Mouse (Mus musculus): ENCODE measurements at regions not wholly inside any gene's neighbourhood (a gene's known extent, or its start where the extent isn't known, plus 50 kb on each side); places are given as distances from the start of the nearest gene placed in this dataset.

GRCm38 (mm10) chr13:110977379-110977778 is 277.4 kb upstream of the Actbl2 start:
- DNase-seq (ENCODE audit: low spot score): no peak
- Histone ChIP-seq H3K4me1 (replicated peaks) (no peaks in the 10 kb centered on the region), H3K27ac (no peak overlapping the region), H3K9me3 (no peaks in the 10 kb centered on the region), H3K36me3 (no peaks in the 10 kb centered on the region), H3K4me3 (no peak overlapping the region), H3K27me3 (ENCODE audit: insufficient read depth, poor library complexity, severe bottlenecking) (no peaks in the 10 kb centered on the region)
- WGBS: 78% methylated on average over 5 of the region's 5 CpGs

- no peaks in the 10 kb centered on the region for H3K27me3 ChIP-seq (ENCODE audit: insufficient read depth, poor library complexity, severe bottlenecking)
- 86% methylated on average over 3 of the region's 3 CpGs for WGBS
- no peaks in the 10 kb centered on the region for H3K36me3 ChIP-seq
- no peak for DNase-seq (ENCODE audit: low spot score)
- H3K9me3 ChIP-seq: no peaks in the 10 kb centered on the region
- H3K4me3 ChIP-seq: no peak overlapping the region
- H3K4me1 ChIP-seq (replicated peaks): no peaks in the 10 kb centered on the region
- H3K27ac ChIP-seq: no peak overlapping the region
Measured at GRCm38 (mm10) chr13:110978022-110978421, 276.8 kb upstream of the Actbl2 start.

- WGBS: 93% methylated on average over 2 of the region's 2 CpGs
- Histone ChIP-seq H3K27ac (no peak overlapping the region), H3K36me3 (no peaks in the 10 kb centered on the region), H3K9me3 (no peaks in the 10 kb centered on the region), H3K27me3 (ENCODE audit: insufficient read depth, poor library complexity, severe bottlenecking) (no peaks in the 10 kb centered on the region), H3K4me3 (no peak overlapping the region), H3K4me1 (replicated peaks) (no peaks in the 10 kb centered on the region)
- DNase-seq (ENCODE audit: low spot score): no peak
Measured at GRCm38 (mm10) chr13:110990677-110991076, 264.1 kb upstream of the Actbl2 start.

GRCm38 (mm10) chr13:110991121-110991520 is 263.7 kb upstream of the Actbl2 start:
- Histone ChIP-seq H3K36me3 (no peaks in the 10 kb centered on the region), H3K27me3 (ENCODE audit: insufficient read depth, poor library complexity, severe bottlenecking) (no peaks in the 10 kb centered on the region), H3K27ac (no peak overlapping the region), H3K4me1 (replicated peaks) (no peaks in the 10 kb centered on the region), H3K9me3 (no peaks in the 10 kb centered on the region), H3K4me3 (no peak overlapping the region)
- DNase-seq (ENCODE audit: low spot score): no peak
- 90% methylated on average over 2 of the region's 2 CpGs for WGBS

- no peak overlapping the region for H3K27ac ChIP-seq
- H3K36me3 ChIP-seq: no peaks in the 10 kb centered on the region
- WGBS: 93% methylated on average over 3 of the region's 3 CpGs
- no peak overlapping the region for H3K4me3 ChIP-seq
- no peaks in the 10 kb centered on the region for H3K27me3 ChIP-seq (ENCODE audit: insufficient read depth, poor library complexity, severe bottlenecking)
- no peaks in the 10 kb centered on the region for H3K9me3 ChIP-seq
- H3K4me1 ChIP-seq (replicated peaks): no peaks in the 10 kb centered on the region
- no peak for DNase-seq (ENCODE audit: low spot score)
Measured at GRCm38 (mm10) chr13:110994596-110994995, 260.2 kb upstream of the Actbl2 start.

GRCm38 (mm10) chr13:111002670-111003069 is 252.1 kb upstream of the Actbl2 start:
- DNase-seq (ENCODE audit: low spot score): no peak

GRCm38 (mm10) chr13:111014142-111014541 is 240.7 kb upstream of the Actbl2 start:
- DNase-seq (ENCODE audit: low spot score): no peak
- no peaks in the 10 kb centered on the region for H3K9me3 ChIP-seq
- WGBS: 62% methylated on average over 4 of the region's 4 CpGs
- no peak overlapping the region for H3K27ac ChIP-seq
- H3K36me3 ChIP-seq: no peaks in the 10 kb centered on the region
- no peaks in the 10 kb centered on the region for H3K27me3 ChIP-seq (ENCODE audit: insufficient read depth, poor library complexity, severe bottlenecking)
- H3K4me1 ChIP-seq (replicated peaks): 0 out of 2 replicates have a peak, but pooled peaks cover 10% of the 10 kb centered on the region
- no peak overlapping the region for H3K4me3 ChIP-seq

More at GRCm38 (mm10) chr13:111002670-111003069, 252.1 kb upstream of the Actbl2 start:
- Histone ChIP-seq H3K36me3 (no peaks in the 10 kb centered on the region), H3K4me3 (no peak overlapping the region), H3K9me3 (no peaks in the 10 kb centered on the region), H3K27ac (no peak overlapping the region), H3K27me3 (ENCODE audit: insufficient read depth, poor library complexity, severe bottlenecking) (no peaks in the 10 kb centered on the region), H3K4me1 (replicated peaks) (no peaks in the 10 kb centered on the region)
- 77% methylated on average over 4 of the region's 4 CpGs for WGBS

GRCm38 (mm10) chr13:111030111-111030510 is 224.7 kb upstream of the Actbl2 start:
- Histone ChIP-seq H3K36me3 (no peaks in the 10 kb centered on the region), H3K27me3 (ENCODE audit: insufficient read depth, poor library complexity, severe bottlenecking) (no peaks in the 10 kb centered on the region), H3K9me3 (no peaks in the 10 kb centered on the region), H3K4me1 (replicated peaks) (no peaks in the 10 kb centered on the region), H3K4me3 (no peak overlapping the region), H3K27ac (no peak overlapping the region)
- no peak for DNase-seq (ENCODE audit: low spot score)
- WGBS: 66% methylated on average over 2 of the region's 2 CpGs

- no peak for DNase-seq (ENCODE audit: low spot score)
- no peak overlapping the region for H3K4me3 ChIP-seq
- H3K27ac ChIP-seq: no peak overlapping the region
- no peaks in the 10 kb centered on the region for H3K27me3 ChIP-seq (ENCODE audit: insufficient read depth, poor library complexity, severe bottlenecking)
- WGBS: 76% methylated on average over 1 of the region's 1 CpGs
- H3K4me1 ChIP-seq (replicated peaks): no peaks in the 10 kb centered on the region
- no peaks in the 10 kb centered on the region for H3K36me3 ChIP-seq
- no peaks in the 10 kb centered on the region for H3K9me3 ChIP-seq
Measured at GRCm38 (mm10) chr13:111031633-111032032, 223.2 kb upstream of the Actbl2 start.

- H3K27me3 ChIP-seq (ENCODE audit: insufficient read depth, poor library complexity, severe bottlenecking): no peaks in the 10 kb centered on the region
- peak; percentile 2 for DNase-seq (ENCODE audit: low spot score)
- 70% methylated on average over 2 of the region's 2 CpGs for WGBS
Measured at GRCm38 (mm10) chr13:111043637-111044036, 211.2 kb upstream of the Actbl2 start.

GRCm38 (mm10) chr13:111044328-111045002 is 210.3 kb upstream of the Actbl2 start:
- DNase-seq (ENCODE audit: low spot score): no peak
- H3K4me3 ChIP-seq: no peak overlapping the region
- H3K27ac ChIP-seq: no peak overlapping the region
- 77% methylated on average over 10 of the region's 10 CpGs for WGBS
- no peaks in the 10 kb centered on the region for H3K27me3 ChIP-seq (ENCODE audit: insufficient read depth, poor library complexity, severe bottlenecking)
- no peaks in the 10 kb centered on the region for H3K9me3 ChIP-seq
- peaks cover 4% of the 10 kb centered on the region; the same call in 1 of the 2 replicates for H3K4me1 ChIP-seq (replicated peaks)
- H3K36me3 ChIP-seq: no peaks in the 10 kb centered on the region

More at GRCm38 (mm10) chr13:111043637-111044036, 211.2 kb upstream of the Actbl2 start:
- Histone ChIP-seq H3K36me3 (no peaks in the 10 kb centered on the region), H3K27ac (no peak overlapping the region), H3K4me1 (replicated peaks) (peaks cover 4% of the 10 kb centered on the region; the same call in 1 of the 2 replicates), H3K9me3 (no peaks in the 10 kb centered on the region), H3K4me3 (no peak overlapping the region)

GRCm38 (mm10) chr13:111050097-111050496 is 204.7 kb upstream of the Actbl2 start:
- H3K4me1 ChIP-seq (replicated peaks): peaks cover 12% of the 10 kb centered on the region
- H3K4me3 ChIP-seq: no peak overlapping the region
- WGBS: 41% methylated on average over 6 of the region's 6 CpGs
- H3K27me3 ChIP-seq (ENCODE audit: insufficient read depth, poor library complexity, severe bottlenecking): no peaks in the 10 kb centered on the region
- 0 out of 2 replicates have a peak overlapping the region, but pooled peaks have one; percentile 13 for H3K27ac ChIP-seq
- H3K36me3 ChIP-seq: no peaks in the 10 kb centered on the region
- H3K9me3 ChIP-seq: no peaks in the 10 kb centered on the region
- DNase-seq (ENCODE audit: low spot score): peak; percentile 25

GRCm38 (mm10) chr13:111055817-111056216 is 199.0 kb upstream of the Actbl2 start:
- no peaks in the 10 kb centered on the region for H3K27me3 ChIP-seq (ENCODE audit: insufficient read depth, poor library complexity, severe bottlenecking)
- no peak for DNase-seq (ENCODE audit: low spot score)
- H3K36me3 ChIP-seq: no peaks in the 10 kb centered on the region
- no peaks in the 10 kb centered on the region for H3K4me1 ChIP-seq (replicated peaks)
- H3K27ac ChIP-seq: no peak overlapping the region
- WGBS: 82% methylated on average over 2 of the region's 2 CpGs
- H3K4me3 ChIP-seq: no peak overlapping the region
- H3K9me3 ChIP-seq: no peaks in the 10 kb centered on the region
